Mouse (Mus musculus): ENCODE results near the gene Foxc1.

Gene Foxc1

DNA sequence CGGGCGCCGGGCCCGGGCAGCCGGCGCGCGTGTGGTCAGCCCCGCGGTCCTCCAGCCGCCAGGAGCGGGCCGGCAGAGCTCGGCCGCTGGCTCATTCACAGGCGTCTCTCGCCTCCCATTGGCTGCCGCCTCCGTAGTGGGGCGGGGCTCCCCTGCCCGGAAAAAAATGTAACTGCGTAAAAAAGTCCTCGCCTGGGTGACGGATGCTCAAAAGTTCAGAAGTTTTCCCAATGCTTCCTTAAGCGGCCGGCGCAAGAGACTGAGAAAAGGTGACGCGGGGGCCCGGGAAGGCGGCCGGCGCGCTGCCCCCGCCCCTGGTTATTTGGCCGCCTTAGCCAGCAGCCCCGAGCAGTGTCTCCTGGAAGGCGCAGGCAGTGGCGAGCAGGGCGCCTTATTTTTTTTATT, at the start of gene Foxc1:
Foxc1 (plus strand) TSS at position 206 of the 405 bp plus-strand sequence.
- no peak for DNase-seq (ENCODE audit: low spot score in 2 of 2)

GRCm38 (mm10) chr13:31760411-31760810, 46.0 kb upstream of the Foxc1 start:
- no peak for DNase-seq (ENCODE audit: low spot score in 2 of 2)

GRCm38 (mm10) chr13:31761057-31761456, 45.4 kb upstream of the Foxc1 start:
- DNase-seq (ENCODE audit: low spot score in 2 of 2): no peak

DNA sequence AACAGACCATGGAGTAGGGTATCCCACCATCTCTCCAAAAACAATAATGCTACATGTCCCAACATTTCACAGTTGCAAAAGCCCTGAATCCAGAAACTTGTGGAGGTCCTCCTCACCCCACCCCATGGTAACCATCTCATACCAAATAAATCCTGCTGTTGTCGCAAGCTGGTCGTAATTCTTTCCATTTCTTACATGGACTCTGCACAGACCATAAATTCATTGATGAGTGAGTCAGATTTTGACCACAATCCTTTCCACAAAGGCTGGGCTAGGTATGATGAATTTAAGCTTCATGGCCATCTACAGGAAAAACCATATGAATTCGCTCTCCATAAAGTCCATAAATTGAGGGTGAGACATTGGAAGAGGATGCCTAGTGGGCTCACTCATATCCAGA, 42.0 kb upstream of the Foxc1 start:
- no peak for DNase-seq (ENCODE audit: low spot score in 2 of 2)

GRCm38 (mm10) chr13:31765564-31765963, 40.9 kb upstream of the Foxc1 start:
- DNase-seq (ENCODE audit: low spot score in 2 of 2): no peak

- no peak for DNase-seq (ENCODE audit: low spot score in 2 of 2)
Observed at GRCm38 (mm10) chr13:31772882-31773281, 33.6 kb upstream of the Foxc1 start.

GRCm38 (mm10) chr13:31775762-31776161, 30.7 kb upstream of the Foxc1 start:
- DNase-seq (ENCODE audit: low spot score in 2 of 2): no peak

- DNase-seq (ENCODE audit: low spot score in 2 of 2): no peak
Observed at GRCm38 (mm10) chr13:31779281-31779981, 27.0 kb upstream of the Foxc1 start.

GRCm38 (mm10) chr13:31780299-31780698, 26.1 kb upstream of the Foxc1 start:
- no peak for DNase-seq (ENCODE audit: low spot score in 2 of 2)

- no peak for DNase-seq (ENCODE audit: low spot score in 2 of 2)
Observed at GRCm38 (mm10) chr13:31782063-31782462, 24.4 kb upstream of the Foxc1 start.

DNA sequence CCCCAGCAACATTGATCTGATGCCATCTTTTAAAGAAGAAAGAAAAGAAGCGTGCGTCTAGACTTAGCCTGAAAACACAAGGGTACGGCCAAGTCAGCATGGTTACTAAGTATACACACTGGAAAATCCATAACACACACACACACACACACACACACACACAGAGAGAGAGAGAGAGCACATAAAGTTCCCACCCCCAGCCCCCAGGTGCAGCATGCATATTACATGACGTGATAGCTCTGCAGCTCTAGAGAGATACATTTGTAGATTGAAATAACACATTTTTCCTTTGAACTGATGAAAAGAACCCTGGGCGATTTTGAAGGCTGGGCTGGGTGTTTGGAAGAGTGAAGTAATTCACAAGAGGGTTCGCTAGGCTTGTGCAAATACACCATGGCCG, 21.7 kb upstream of the Foxc1 start:
- DNase-seq (ENCODE audit: low spot score in 2 of 2): no peak

GRCm38 (mm10) chr13:31792480-31793132, 13.8 kb upstream of the Foxc1 start:
- no peak for DNase-seq (ENCODE audit: low spot score in 2 of 2)

GRCm38 (mm10) chr13:31793163-31793562, 13.3 kb upstream of the Foxc1 start:
- no peak for DNase-seq (ENCODE audit: low spot score in 2 of 2)

DNA sequence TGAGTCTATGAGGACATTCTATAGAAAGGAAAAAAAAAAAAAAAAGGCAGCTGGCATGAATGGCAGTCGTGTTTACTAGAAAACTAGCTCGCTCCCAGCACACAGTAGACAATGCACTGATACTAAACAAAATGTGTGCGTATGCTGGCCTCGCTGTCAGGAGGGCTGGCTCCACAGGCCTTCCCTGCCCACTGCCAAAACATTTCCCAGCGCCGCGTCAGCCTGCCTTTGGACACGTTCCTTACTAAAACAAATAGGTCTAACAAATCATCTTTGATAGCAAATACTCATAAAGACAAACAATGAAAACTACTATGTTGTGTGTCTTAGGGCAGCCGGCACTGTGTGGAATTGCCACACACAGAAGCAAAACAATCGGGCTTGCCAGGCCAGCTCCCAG, 9.1 kb upstream of the Foxc1 start:
- no peak for DNase-seq (ENCODE audit: low spot score in 2 of 2)

DNA sequence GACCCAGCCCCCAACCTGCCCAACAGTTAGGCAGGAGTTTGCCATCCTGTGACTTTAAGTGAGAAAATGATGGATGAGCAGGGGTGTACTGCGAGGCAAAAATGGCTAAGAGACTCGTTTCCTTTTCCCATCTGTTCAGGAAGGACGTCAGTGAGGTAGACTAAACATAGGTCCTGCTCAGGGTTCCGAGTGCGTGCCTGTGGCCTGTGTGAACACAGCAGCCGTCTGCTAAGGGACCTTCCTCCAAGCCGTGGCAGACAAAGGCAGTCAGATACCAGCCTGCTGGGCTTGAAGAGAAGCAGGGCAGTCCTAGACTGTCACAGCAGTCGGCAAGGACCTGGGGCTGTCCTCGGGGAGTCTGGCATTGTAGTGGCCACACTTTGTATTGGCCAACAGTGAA, 8.4 kb upstream of the Foxc1 start:
- no peak for DNase-seq (ENCODE audit: low spot score in 2 of 2)

DNA sequence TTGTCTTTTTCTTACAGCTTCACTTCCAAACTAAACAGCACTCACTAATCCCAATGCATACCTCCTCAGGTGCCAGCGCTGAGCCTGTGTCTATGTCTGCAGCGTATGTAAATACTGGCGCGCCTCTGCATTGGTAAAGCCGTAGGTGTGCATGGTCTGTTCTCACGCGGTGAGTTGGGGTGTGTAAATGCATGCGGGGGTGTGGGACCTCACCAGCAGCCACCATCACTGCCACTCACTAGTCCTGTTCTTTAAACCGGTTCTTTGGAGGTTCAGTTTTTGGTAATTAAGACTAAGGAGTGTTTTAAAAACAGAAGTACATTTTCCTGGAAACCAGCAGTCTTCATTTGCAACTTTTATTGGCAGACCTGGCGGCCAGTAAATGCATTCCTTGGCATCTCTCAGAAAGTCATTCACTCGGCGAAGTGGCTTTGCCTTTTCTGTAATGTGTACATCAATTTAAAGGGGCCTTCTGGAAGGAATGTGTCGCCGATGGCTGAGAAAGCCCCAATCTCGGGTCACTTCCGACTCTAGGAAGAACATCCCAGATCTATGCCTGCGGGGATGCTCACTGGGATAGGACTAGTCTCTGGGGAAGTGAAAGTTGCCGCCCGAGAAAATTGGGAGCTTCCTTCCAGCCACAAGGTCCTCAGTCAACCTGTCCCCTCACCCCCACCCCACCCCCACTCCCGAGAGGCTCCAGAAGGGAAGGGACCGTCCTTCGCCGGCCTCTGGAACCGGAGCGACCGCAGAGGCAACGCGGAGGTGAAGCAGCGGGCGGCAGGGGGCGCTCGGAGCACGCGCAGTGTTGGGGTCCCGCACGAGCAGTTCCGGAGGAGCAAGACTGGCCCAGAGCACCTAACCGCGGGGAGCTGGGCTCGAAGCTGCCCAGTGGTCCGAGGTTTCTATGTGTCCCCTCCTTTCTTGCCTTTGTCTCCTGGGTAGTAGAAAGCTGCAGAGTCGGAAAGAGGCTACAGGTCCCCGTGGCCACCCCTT, 5.6 kb upstream of the Foxc1 start:
- DNase-seq (ENCODE audit: low spot score in 2 of 2): peak; percentile 72 to 79

DNA sequence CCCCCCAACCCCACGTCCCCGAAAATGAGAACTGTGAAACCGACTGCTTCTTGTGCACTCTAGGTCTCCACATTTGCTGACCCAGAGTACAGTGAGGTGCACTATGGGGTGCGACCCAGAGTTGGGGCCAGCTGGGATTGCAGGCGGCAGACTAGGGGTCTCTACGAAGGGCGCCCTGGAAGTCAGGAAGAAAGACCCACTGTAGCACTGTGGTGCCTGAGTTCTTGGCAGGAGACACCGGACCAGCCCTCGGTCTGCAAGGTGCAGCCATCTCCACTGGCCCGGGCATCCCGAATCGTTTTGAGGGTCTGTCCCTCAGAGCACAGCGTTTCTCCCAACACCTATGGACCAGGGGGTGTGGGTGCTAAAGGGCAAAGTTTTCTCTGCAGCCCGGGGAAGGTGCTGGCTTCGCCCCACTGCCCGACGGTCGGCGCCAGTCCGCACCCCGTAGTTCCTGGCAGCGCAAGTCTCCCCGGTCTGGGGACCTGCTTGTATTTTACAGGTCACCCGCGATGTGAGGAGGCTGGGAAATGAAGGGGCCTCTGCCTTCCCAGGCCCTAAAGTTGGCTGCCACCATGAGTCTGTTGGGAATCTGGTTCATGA, 4.6 kb upstream of the Foxc1 start:
- DNase-seq (ENCODE audit: low spot score in 2 of 2): no peak

- no peak for DNase-seq (ENCODE audit: low spot score in 2 of 2)
Observed at GRCm38 (mm10) chr13:31802447-31802846, 4.0 kb upstream of the Foxc1 start.

- DNase-seq (ENCODE audit: low spot score in 2 of 2): no peak
Observed at GRCm38 (mm10) chr13:31803166-31804093, 3.0 kb upstream of the Foxc1 start.

DNA sequence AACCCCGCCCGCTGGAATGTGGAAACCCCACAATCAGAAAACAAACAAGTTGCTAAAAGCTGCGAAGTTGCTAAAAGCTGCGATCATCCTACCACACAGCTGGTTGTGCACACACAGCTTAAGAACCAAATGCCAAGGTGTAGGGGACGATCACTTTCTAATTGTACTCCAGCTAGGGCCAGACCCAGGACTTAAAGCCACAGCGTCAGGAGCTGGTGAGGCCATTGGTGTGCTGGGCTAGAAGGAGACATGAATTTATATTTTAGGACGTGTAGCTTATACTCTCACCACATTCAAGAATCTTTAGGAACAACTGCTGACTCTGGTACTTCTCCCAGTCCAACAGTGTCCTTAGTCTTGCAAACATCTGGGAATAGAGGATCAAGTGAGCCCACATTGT, 1.9 kb upstream of the Foxc1 start:
- DNase-seq (ENCODE audit: low spot score in 2 of 2): no peak

All from frontal cortex, postnatal 25 days (tissue).